Mouse (Mus musculus) embryo, embryonic 10.5 days (tissue): ENCODE results near the gene Rnaseh2a.
A peak's percentile ranks its signal among the peaks of the same experiment; 100 is the strongest.

Source experiments
- DNase-seq: peaks from one replicate; pipeline ENCODE4 v3.0.0-alpha.2; 2015; ENCODE audit warnings: low spot score

The Rnaseh2a gene

DNA sequence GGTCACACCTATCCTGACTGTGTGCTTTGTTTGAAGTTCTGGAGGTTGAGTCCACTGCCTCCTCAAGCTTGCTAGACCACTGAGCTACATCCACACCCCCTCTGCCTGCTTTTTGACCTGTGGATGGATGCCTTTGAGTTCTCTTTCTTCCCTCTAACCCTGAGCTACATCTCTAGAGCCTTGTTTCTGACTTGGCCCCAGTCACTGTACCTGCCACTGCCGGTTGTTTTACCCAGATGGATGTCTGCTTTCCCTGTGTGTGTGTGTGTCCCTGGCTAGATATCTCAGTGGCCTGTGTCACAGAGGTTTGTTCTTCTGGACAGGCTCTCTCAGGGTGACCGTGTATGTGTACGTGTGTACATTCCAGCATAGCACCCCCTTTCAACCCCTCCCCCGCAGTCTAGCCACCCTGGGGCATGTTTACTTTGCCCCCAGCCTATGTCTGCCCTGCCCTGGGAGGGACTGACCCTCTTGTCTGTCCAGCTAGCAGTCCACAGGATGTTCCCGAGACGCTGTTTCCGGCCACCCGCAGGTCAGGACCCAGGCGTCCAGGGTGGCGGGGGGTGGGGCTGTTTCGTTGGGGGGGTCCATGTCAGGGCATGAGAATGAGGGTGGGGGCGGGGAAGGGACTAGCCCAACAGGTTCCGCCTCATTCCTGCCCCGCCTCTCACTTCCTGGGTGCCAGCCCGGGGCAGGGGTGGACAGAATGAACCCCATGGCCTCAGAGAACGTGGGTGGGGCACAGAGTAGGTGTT is 14.9 kb upstream of the Rnaseh2a start:
- no peak for DNase-seq

- no peak for DNase-seq
Measured at GRCm38 (mm10) chr8:84982499-84983011, 13.0 kb upstream of the Rnaseh2a start.

- DNase-seq = no peak
Measured at GRCm38 (mm10) chr8:84981644-84982498, 12.3 kb upstream of the Rnaseh2a start.

DNA sequence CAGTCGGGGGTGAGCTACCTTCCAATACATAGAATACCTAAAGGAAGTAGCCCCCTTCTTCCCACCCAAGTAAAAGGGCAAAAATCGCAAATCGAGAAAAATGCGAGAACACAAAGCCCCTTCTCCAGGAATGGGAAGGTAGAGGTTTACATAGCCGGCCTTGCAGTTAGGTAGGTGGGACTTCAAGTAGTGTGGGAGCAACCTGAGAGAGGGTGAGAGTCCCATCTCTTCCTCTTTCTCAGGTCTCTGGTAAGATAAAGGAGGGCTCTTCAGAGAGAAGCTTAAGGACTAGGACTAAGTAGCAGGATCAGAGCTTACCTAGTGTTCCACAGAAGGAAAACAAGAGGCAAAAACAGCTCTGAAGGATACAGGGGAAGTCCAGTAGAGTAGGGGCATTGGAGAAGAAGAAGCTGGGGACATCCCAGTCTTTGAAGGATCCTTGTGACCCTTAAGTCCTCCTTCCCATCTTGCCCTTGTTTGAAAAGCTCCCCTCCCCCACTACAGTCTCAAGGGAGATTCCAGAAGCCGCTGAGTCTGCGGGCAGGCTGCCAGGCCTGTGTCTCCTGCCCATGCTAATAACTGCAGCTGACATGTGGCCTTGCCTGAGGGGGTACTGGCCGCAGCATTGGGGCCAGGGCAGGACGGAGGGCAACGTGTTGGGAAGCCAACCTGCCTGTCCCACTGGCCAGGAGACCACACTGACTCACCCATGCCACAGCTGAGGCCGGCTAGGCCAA is 11.2 kb upstream of the Rnaseh2a start:
- no peak for DNase-seq

GRCm38 (mm10) chr8:84979599-84980421 is 10.2 kb upstream of the Rnaseh2a start:
- DNase-seq = peak; percentile 92

- peak; percentile 86 for DNase-seq
Measured at GRCm38 (mm10) chr8:84978248-84978940, 8.8 kb upstream of the Rnaseh2a start, which contains the start of gene Junb. Gene Junb (minus strand): TSS chr8:84978718.

DNA sequence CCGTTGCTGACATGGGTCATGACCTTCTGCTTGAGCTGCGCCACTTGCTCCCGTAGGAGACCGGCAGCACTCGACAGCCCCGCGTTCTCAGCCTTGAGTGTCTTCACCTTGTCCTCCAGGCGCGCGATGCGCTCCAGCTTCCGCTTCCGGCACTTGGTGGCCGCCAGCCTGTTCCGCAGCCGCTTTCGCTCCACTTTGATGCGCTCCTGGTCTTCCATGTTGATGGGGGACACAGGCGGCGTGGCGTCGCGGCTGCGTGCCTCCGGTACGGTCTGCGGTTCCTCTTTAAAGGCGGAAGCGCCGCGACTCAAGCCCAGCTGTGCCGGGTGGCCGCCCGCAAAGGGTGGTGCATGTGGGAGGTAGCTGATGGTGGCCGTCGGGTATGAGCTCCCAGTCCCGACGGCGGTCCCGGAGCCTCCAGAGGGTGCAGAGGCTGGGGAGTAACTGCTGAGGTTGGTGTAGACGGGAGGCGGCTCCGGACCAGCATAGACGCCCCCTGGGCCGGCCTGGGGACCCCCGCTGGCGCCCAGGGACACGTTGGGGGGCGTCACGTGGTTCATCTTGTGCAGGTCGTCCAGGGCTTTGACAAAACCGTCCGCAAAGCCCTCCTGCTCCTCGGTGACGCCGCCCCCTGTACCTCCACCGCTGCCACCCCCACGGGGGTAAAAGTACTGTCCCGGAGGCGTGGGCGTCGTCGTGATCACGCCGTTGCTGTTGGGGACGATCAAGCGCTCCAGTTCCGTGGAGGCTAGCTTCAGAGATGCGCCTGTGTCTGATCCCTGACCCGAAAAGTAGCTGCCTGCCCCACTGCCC is 8.1 kb upstream of the Rnaseh2a start:
- DNase-seq = peak; percentile 69

- no peak for DNase-seq
Measured at GRCm38 (mm10) chr8:84976763-84977434, 7.3 kb upstream of the Rnaseh2a start.

GRCm38 (mm10) chr8:84976031-84976762 is 6.6 kb upstream of the Rnaseh2a start:
- DNase-seq = peak; percentile 95

- peak; percentile 74 for DNase-seq
Measured at GRCm38 (mm10) chr8:84975434-84975833, 5.9 kb upstream of the Rnaseh2a start.

GRCm38 (mm10) chr8:84974543-84975142 is 5.1 kb upstream of the Rnaseh2a start:
- no peak for DNase-seq

- peak; percentile 82 for DNase-seq
Measured at GRCm38 (mm10) chr8:84973803-84974542, 4.4 kb upstream of the Rnaseh2a start.

GRCm38 (mm10) chr8:84973079-84973478 is 3.5 kb upstream of the Rnaseh2a start:
- DNase-seq = no peak

DNA sequence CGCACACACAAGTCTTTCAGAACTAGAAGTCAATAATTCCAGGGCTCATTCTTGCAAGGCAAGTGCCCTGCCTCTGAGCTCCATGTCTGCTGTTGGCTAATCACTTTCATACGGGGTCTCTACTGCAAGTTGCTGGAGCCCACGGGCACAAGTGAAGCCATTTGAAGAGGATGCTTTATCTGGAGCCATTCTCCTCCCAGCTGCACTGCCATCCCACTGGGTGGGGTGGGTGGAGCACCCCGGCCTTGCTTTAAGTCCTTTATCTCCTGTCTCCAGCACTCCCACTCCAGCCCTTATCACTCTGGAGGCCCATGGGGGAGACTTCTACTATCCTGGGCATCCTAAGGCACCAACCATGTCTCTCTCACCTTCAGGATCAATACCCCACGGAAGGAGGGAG is 1.3 kb upstream of the Rnaseh2a start:
- DNase-seq = no peak

GRCm38 (mm10) chr8:84970135-84970790 is 696 bp upstream of the Rnaseh2a start:
- DNase-seq = peak; percentile 64

GRCm38 (mm10) chr8:84968650-84969049 is 917 bp downstream of the Rnaseh2a start:
- DNase-seq = peak; percentile 31
